Mouse (Mus musculus) embryo, embryonic 10.5 days (tissue): ENCODE results near the gene Smim14.
"Not testable (repeated sequence)": the region's sequence is repeated elsewhere in the genome, so short reads cannot be mapped to it uniquely, and the experiment has no call there.

Source experiments
- DNase-seq: peaks from one replicate; pipeline ENCODE4 v3.0.0-alpha.2; 2015; ENCODE audit warnings: low spot score

Gene Smim14

GRCm38 (mm10) chr5:65521803-65522202, 15.2 kb downstream of the Smim14 start:
- DNase-seq: no peak

DNA sequence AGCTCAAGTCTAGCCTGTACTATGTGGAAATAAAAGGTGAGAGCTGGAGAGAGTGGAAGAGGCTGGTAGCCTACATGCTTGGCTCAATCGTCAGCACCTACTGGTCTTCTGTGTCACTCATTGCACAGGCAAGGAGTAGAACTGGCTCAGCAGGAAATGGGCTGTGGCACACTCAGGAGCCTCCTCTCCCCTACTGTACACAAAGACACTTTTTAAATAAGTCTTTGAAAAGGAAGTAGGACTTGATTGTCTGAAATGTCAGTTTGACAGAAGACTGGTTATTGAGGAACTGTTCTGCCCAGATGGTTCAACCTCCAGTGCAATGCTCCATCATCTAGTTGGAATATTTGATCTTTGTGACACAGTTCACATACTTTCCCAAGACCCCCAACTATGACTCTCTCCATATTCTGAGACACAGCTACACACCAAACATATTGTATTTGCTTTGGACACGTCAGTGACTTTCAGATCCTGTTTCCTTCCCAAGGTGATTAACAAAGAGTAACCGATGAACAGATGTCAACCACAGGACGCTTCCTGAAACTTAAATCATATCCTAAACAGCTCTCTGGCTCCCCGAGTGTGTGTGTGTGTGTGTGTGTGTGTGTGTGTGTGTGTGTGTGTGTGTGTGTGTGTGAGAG, 22.2 kb downstream of the Smim14 start:
- DNase-seq: no peak

DNA sequence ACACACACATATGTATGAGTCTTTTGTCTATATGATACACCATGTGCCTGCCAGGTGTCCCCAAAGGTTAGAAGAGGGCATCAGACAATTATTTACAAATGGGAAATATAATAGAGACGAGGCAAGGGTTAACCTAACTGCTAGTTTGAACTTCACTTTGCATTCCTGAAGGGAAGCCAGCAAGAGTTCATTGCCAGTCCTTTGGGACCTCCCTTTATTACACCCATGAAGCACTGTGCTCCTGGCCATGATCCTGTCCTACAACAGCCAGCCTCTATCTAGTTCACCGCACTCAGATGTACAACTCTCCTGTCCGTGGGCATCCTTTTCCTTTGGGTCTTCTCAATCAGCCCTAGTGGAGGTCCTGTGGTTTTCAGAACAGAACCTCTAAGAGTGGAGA, 23.5 kb downstream of the Smim14 start:
- no peak for DNase-seq

DNA sequence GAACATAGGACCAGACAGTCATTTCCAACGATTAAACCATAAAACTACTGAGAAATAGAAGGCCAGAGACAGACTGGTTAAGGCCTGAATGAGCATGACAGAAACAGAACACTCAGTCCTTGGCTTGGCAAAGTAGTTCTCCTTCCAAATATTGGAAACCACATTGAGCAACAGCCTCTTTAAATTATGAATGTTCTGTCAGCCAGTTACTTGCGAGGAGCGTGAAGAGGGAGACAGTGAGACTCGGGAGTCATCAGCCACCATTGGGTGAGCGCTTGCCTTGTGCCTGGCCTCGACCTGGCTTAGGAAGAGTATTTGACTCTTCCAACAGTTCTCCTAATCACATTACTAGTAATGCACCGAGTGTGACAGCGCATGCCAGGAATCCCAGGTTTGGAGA, 28.6 kb downstream of the Smim14 start:
- DNase-seq: no peak

DNA sequence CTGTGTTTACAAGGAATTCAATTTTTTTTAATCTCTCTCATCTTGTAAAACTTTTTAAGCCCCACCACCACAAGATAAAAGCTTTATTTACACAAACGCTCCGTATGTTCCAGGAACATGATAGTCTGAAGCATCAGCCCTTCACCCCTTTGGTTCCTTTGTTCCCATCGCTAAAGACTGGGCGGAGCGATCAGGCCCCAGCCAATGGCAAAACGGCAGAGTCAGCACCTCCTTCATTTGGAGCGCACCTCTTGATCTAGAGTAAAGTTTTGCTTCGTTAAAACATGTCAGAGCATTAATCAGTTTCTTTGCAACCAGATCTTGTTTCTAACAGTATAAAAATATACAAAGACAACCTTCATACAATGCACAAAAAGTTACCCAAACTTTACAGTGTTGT, 31.2 kb downstream of the Smim14 start:
- peak; percentile 66 for DNase-seq

DNA sequence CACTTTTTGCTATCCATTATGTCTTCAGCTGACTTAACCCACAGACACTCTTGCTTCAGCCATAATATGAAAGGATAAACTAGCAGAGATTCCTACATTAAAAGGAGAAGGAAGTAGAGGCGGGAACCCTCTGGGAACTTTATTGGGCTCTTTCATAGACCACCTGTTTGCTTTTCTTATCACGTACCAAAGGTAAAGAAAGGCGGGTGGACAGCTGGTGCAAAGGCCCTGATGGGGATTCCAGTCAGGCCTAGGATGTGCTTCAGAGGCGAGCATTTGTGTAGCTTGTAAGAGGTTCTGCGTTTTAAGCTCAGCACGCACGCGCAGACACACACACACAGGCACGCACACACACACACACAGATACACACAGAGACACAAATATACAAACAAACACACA, 35.6 kb downstream of the Smim14 start:
- DNase-seq: no peak

GRCm38 (mm10) chr5:65500231-65500630, 36.8 kb downstream of the Smim14 start:
- no peak for DNase-seq

- peak; percentile 90 for DNase-seq
These were observed 44.1 kb downstream of the Smim14 start, which contains the start of gene Gm43552 for GRCm38 (mm10) chr5:65492716-65493531. Gm43552 (minus strand) TSS chr5:65492833.

DNA sequence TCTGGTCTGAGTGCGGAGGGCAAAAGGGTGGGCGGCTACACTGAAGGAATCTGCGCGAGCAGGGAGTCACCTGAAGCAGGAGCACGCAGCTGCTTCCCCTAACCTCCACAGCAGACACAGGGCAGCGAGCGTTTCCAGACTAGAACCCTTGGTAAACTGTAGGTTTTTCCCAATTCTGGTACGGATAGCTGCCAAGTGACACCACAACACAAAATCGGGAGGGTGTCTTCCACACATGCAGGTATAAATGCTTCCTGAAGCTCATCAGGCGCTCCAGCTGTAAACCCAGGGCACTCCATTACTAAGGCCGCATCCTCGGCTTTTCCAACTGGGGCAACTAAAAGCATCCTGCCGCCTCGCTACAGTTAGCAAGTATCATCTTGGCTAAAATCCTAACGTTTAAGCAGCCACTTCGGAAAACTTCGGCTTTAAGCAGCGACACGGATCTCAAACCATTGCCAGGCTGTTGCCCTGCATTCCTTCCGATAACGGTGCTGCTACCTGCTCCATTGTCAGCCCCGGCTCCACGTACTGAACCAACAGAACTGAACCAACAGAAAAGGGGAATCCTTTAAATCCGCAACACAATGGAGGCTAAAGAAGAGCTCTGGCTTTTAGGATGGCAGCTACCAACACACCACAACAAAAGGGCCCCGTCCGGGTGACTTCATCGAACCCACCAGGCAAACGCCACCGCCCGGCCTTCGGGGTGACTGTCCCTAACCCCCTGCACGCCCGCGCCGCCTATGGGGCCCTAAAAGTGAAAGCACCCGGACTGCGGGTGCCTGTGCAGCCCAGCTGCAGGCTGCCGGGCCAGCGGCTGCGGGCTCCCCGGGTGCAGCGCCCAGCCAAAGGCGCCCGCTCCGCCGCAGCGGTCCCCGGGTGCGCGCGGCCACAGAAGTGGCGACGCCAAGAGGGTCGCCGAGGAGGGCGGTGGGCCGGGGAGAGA, 44.9 kb downstream of the Smim14 start:
- DNase-seq: peak; percentile 82

GRCm38 (mm10) chr5:65489830-65490229, 47.2 kb downstream of the Smim14 start:
- no peak for DNase-seq

DNA sequence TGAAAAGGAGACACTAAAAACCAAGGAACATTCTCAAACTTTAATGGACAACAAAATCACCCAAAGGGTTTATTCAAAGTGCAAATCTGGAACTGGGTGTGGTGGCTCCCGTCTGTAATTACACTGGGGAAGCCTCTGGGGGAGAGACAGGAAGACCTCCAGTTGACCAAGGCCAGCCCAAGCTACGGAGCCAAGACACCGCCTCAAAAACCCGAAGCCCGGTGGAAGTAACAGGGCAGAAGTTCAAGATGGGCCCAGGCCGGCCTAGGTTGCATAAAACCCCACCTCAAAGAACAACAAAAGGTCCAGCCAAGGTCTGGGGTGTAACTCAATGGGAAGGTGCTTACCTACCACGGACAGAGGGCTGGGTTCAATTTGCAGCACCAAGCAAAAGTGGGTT, 48.3 kb downstream of the Smim14 start:
- DNase-seq: no peak

DNA sequence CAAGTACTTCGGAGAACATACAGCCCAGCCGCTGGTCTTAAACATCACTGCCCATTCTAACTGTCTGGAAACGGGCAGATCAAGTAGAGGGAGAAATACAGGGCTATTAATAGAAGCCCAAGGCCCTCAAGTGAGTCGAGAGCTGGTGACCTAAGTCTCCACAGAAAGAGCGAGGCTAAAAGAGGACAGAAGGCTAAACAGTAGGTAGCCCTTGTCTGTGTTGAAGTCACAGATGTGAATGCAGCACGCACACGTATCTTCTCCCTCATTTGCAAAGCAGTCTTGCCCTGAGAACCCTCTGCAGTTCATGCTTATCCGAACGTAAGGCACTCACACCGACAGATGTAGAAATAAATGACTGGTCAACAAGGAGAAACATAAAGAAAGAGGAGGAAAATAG, 49.6 kb downstream of the Smim14 start:
- DNase-seq: no peak

- no peak for DNase-seq
These were observed 50.5 kb downstream of the Smim14 start for GRCm38 (mm10) chr5:65486514-65486913.

- DNase-seq: no peak
These were observed 54.0 kb downstream of the Smim14 start for GRCm38 (mm10) chr5:65482996-65483395.

DNA sequence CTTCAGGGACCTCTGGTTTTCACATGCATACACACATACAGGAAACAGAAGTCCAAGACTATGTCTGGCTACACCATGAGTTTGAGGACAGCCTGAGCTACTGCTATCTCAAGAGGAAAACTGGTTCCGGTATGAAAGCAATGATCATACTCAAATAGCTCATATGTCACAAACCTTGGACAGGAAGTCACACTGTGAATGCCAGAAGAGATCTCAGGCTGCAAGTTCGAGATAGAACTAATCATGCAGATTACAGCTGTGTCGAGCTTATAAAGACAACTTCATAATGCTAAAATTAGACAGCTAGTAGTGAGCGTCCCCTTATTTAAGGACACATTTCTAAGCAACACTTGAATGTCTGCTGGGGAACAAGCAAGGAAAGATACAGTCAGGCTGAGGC, 56.5 kb downstream of the Smim14 start:
- no peak for DNase-seq

- DNase-seq: no peak
These were observed 57.1 kb downstream of the Smim14 start for GRCm38 (mm10) chr5:65479681-65480445.

DNA sequence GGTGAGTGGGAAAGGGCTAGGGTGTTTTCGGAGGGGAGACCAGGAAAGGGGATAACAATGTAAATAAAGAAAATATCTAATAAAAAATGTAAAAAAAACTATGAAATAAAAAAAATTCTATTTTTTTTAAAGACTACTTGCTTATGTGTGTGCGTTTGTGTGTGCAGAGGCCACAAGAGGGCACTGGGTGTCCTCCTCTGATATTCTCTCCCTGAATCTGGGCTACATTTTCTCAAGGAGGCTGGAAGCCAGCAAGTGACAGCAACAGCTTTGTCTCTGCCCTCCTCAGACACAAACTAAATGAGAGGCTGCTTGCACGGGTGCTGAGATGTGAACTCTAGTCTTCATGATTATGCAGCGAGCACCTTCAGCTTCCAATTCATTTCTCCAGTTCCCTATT, 58.8 kb downstream of the Smim14 start:
- DNase-seq: peak; percentile 28

DNA sequence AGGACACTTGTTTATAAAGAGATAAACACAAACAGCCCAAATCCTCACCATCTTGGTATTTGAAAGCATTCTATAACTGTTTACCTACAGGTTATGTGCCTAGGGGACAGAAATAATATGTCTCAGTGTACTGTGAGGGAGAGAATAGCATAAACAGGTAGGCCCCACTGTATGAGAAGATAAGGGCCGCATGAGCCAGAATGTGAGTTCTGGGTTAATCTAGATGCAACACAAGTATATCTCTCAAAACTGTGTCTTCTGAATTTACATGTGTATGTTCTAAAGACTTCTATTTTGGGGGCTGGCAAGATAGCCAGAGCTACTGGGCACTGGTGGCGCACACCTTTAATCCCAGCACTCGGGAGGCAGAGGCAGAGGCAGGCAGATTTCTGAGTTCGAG, 60.2 kb downstream of the Smim14 start:
- not testable (repeated sequence) for DNase-seq

DNA sequence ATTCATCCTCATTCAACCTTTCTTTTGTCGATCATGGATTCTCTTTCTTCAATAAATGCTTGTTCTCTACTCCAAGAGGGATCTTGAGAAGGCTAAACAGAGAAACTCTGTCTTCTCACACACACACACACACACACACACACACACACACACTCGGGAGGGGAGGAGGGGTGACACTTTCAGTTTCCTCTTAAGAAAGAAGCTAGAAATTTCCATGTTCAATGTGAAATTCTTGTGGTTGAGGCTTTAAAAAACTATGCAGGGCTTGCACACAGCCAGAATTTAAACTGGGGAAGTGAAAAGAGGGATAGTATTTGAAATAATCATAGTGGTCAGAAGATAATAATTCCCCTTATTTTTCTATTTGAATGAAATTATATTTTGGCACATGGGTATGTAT, 61.2 kb downstream of the Smim14 start:
- no peak for DNase-seq

GRCm38 (mm10) chr5:65469766-65470165, 67.2 kb downstream of the Smim14 start:
- DNase-seq: no peak

DNA sequence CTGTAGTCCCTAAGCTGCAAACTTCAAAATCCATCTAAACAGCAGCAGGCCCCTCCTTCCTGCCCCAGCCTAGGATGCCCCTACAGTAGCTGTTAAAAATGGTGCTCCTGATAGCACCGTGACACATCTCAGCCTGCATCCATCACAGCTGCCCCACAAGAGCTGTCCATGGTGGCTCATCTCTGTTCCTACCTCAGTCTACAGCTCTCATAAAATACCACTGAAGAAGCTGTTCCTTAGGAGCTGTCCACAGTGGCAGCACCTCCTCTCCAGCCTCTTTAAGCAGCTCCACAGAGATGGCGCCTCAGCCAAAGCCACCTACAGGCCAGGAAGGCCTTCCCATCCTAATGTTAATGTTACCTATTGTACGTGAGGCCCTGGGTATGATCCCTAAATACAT, 70.1 kb downstream of the Smim14 start:
- peak; percentile 29 for DNase-seq

DNA sequence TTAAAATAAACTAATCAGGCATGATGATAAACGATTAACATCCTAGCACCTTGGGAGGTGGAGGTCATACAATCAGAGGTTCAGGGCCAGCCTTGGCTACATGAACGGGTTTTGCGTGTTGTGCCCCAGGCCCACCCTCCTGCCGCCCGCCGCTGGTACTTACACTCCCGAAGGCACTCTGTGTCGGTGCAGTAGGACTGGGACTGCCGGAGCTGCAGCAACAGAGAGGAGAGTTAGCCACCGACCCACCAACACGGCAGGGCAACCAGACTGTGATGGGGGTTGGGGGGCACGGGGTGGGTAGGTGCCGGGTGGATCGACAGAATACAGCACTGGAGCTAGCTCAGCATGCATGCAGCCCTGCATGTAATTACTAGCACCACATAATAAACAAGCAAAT, 76.6 kb downstream of the Smim14 start:
- no peak for DNase-seq
